Mouse (Mus musculus) CH12.LX (cell line): ENCODE results near the gene Arel1. TPM values are rescaled to one million over a fixed set of nuclear protein-coding genes. Genes with fewer than 3 reads are reported as not detected.

Experiments used
- DNase-seq: peaks from one replicate; pipeline ENCODE4 v3.0.0-alpha.2; 2013; ENCODE audit errors: extremely low read depth
- H3K27ac ChIP-seq: 2 replicates; pipeline ENCODE4 v1.5.1; 2012; ENCODE audit warnings: low read depth, mild to moderate bottlenecking, control low read depth, moderate library complexity; ENCODE audit not compliant: insufficient read depth
- H3K27me3 ChIP-seq: replicated peaks from 2 replicates; pipeline ENCODE3; 2012; ENCODE audit warnings: inconsistent platforms
- H3K36me3 ChIP-seq, 2 experiments: replicated peaks in 1 of 2; 2 replicates each; pipeline versions ENCODE3 to v1.6.1; 2012; ENCODE audit warnings: inconsistent platforms in 1 of 2, low read length in 1 of 2, mild to moderate bottlenecking in 1 of 2, mixed read lengths in 1 of 2, moderate library complexity in 1 of 2; ENCODE audit not compliant: control insufficient read depth in 1 of 2, insufficient read depth in 1 of 2
- H3K4me1 ChIP-seq, 2 experiments: 2 replicates each; pipeline ENCODE4 v1.6.1; 2012; ENCODE audit warnings: inconsistent platforms in 1 of 2, moderate library complexity in 1 of 2; ENCODE audit not compliant: insufficient read depth in 2 of 2, control insufficient read depth in 1 of 2
- H3K4me2 ChIP-seq: 2 replicates; pipeline ENCODE4 v1.6.1; 2012; ENCODE audit warnings: low read depth, mild to moderate bottlenecking, control low read depth; ENCODE audit not compliant: poor library complexity, insufficient read depth, severe bottlenecking
- H3K4me3 ChIP-seq, 3 experiments: fragments of 150-350 bp in 1 of 3; sonication (generic) in 1 of 3; replicated peaks in 1 of 3; 2 replicates each; pipeline versions ENCODE3 to v1.5.1; 2011 to 2012; ENCODE audit warnings: low read depth in 2 of 3, low read length in 2 of 3, mild to moderate bottlenecking in 2 of 3, moderate library complexity in 2 of 3, control low read depth in 1 of 3, improper control_type of control experiment in 1 of 3, inconsistent platforms in 1 of 3, mixed read lengths in 1 of 3; ENCODE audit not compliant: poor library complexity in 1 of 3
- H3K79me2 ChIP-seq: replicated peaks from 2 replicates; pipeline ENCODE4 v1.6.1; 2012; ENCODE audit warnings: mild to moderate bottlenecking, moderate library complexity; ENCODE audit not compliant: control insufficient read depth, poor library complexity, insufficient read depth, severe bottlenecking; ENCODE audit errors: extremely low read depth
- H3K9ac ChIP-seq: 2 replicates; pipeline ENCODE4 v1.6.1; 2012; ENCODE audit warnings: low read depth, mild to moderate bottlenecking, control low read depth, moderate library complexity; ENCODE audit not compliant: insufficient read depth
- H3K9me3 ChIP-seq: replicated peaks from 2 replicates; pipeline ENCODE3; 2012; ENCODE audit warnings: low read length, inconsistent platforms, mixed read lengths
- BHLHE40 ChIP-seq: IDR thresholded peaks from 2 replicates; pipeline ENCODE4 v1.6.1; 2011; ENCODE audit warnings: mild to moderate bottlenecking, low read depth, low read length, improper control_type of control experiment
- CHD1 ChIP-seq: IDR thresholded peaks from 2 replicates; pipeline ENCODE4 v1.6.1; 2012; ENCODE audit warnings: low read depth, low read length, improper control_type of control experiment, inconsistent platforms
- CTCF ChIP-seq, 2 experiments: IDR thresholded peaks in 1 of 2; conservative IDR thresholded peaks in 1 of 2; 2 replicates each; pipeline ENCODE4 v1.5.1; 2011 to 2012; ENCODE audit warnings: low read depth in 2 of 2, low read length in 2 of 2, improper control_type of control experiment in 1 of 2, inconsistent platforms in 1 of 2, mild to moderate bottlenecking in 1 of 2, moderate library complexity in 1 of 2
- EP300 ChIP-seq: IDR thresholded peaks from 2 replicates; pipeline ENCODE4 v1.6.1; 2011; ENCODE audit warnings: low read length, improper control_type of control experiment
- ETS1 ChIP-seq: conservative IDR thresholded peaks from 2 replicates; pipeline ENCODE4 v1.6.1; 2012; ENCODE audit warnings: low read depth, mild to moderate bottlenecking, inconsistent platforms, low read length, improper control_type of control experiment, moderate library complexity
- HCFC1 ChIP-seq: IDR thresholded peaks from 2 replicates; pipeline ENCODE4 v1.6.1; 2012; ENCODE audit warnings: low read depth, mild to moderate bottlenecking, inconsistent platforms, low read length, improper control_type of control experiment
- JUND ChIP-seq: conservative IDR thresholded peaks from 2 replicates; pipeline ENCODE4 v1.6.1; 2011; ENCODE audit warnings: low read depth, low read length, improper control_type of control experiment
- KAT2A ChIP-seq: IDR thresholded peaks from 2 replicates; pipeline ENCODE4 v1.6.1; 2012; ENCODE audit warnings: low read length, improper control_type of control experiment, inconsistent platforms; ENCODE audit not compliant: insufficient replicate concordance
- MAX ChIP-seq: IDR thresholded peaks from 2 replicates; pipeline ENCODE4 v1.6.1; 2011; ENCODE audit warnings: low read length, improper control_type of control experiment
- MEF2A ChIP-seq: IDR thresholded peaks from 2 replicates; pipeline ENCODE4 v1.6.1; 2014; ENCODE audit warnings: low read depth, mild to moderate bottlenecking, inconsistent platforms, low read length, improper control_type of control experiment, borderline replicate concordance
- MYC ChIP-seq: IDR thresholded peaks from 2 replicates; pipeline ENCODE4 v1.6.1; 2011; ENCODE audit warnings: low read depth, mild to moderate bottlenecking, improper control_type of control experiment, low read length
- NELFE ChIP-seq: IDR thresholded peaks from 2 replicates; pipeline ENCODE4 v1.6.1; 2011; ENCODE audit warnings: low read depth, low read length, improper control_type of control experiment
- POLR2A ChIP-seq: IDR thresholded peaks from 2 replicates; pipeline ENCODE4 v1.6.1; 2011; ENCODE audit warnings: low read depth, mild to moderate bottlenecking, improper control_type of control experiment, low read length
- RAD21 ChIP-seq: IDR thresholded peaks from 2 replicates; pipeline ENCODE4 v1.6.1; 2011; ENCODE audit warnings: low read depth, mild to moderate bottlenecking, low read length, improper control_type of control experiment, moderate library complexity
- RCOR1 ChIP-seq: conservative IDR thresholded peaks from 2 replicates; pipeline ENCODE4 v1.6.1; 2012; ENCODE audit warnings: low read depth, mild to moderate bottlenecking, inconsistent platforms, low read length, improper control_type of control experiment
- SIN3A ChIP-seq: IDR thresholded peaks from 2 replicates; pipeline ENCODE4 v1.6.1; 2012; ENCODE audit warnings: low read length, improper control_type of control experiment, inconsistent platforms
- TCF12 ChIP-seq: IDR thresholded peaks from 2 replicates; pipeline ENCODE4 v1.6.1; 2014; ENCODE audit warnings: low read depth, mild to moderate bottlenecking, inconsistent platforms, low read length, improper control_type of control experiment
- UBTF ChIP-seq: IDR thresholded peaks from 2 replicates; pipeline ENCODE4 v1.6.1; 2012; ENCODE audit warnings: low read depth, mild to moderate bottlenecking, inconsistent platforms, low read length, improper control_type of control experiment, moderate library complexity
- ZKSCAN1 ChIP-seq: IDR thresholded peaks from 2 replicates; pipeline ENCODE4 v1.6.1; 2012; ENCODE audit warnings: low read depth, inconsistent platforms, low read length, improper control_type of control experiment, borderline replicate concordance
- ZMIZ1 ChIP-seq: IDR thresholded peaks from 2 replicates; pipeline ENCODE4 v1.6.1; 2012; ENCODE audit warnings: low read depth, mild to moderate bottlenecking, inconsistent platforms, low read length, improper control_type of control experiment
- ZNF384 ChIP-seq: IDR thresholded peaks from 2 replicates; pipeline ENCODE4 v1.6.1; 2012; ENCODE audit warnings: low read depth, low read length, improper control_type of control experiment, inconsistent platforms
- dilution Hi-C: fragments of 300-500 bp; cut with MboI; formaldehyde crosslinking; loops from 2 replicates; pipeline ENCODE4 v1.14.3; 2020; ENCODE audit warnings: low sequenced_read_pairs; ENCODE audit not compliant: extremely low pct_unique_long_range_greater_than_20kb, extremely low pct_ligation_motif_present
- in situ Hi-C: fragments of 300-500 bp; cut with MboI; formaldehyde crosslinking; loops from 3 replicates; pipeline ENCODE4 v1.14.3; 2019; ENCODE audit warnings: low sequenced_read_pairs, low pct_ligation_motif_present, low pct_unique_long_range_greater_than_20kb, mixed read lengths
- polyA plus RNA-seq: library from polyadenylated mRNA; unstranded; fragments of >175 nt; gene quantifications from 2 replicates; pipeline ENCODE4 v1.2.1, GENCODE M21; 2012; ENCODE audit warnings: low read depth; ENCODE audit not compliant: insufficient read length
- total RNA-seq, 2 experiments: library from RNA; depleted of rRNA; stranded (reverse); fragments of 300-350 nt in 1 of 2; fragments of >200 nt in 1 of 2; gene quantifications; 2 replicates each; pipeline ENCODE4 v1.2.3; 2012 to 2014

Arel1 gene
- total and polyA plus RNA-seq, 3 experiments, result 16.9 to 22.5 (median 21.6) TPM

- no peak overlapping the region for H3K9ac ChIP-seq
- peaks cover 5 to 6% of the 10 kb centered on the region in 2 experiments; a peak in 1 of 4 replicates for H3K4me1 ChIP-seq
- dilution Hi-C loops (no loop called here), in situ Hi-C loops (no loop called here)
- no peak overlapping the region for H3K27ac ChIP-seq
- peaks cover 7% of the 10 kb centered on the region for H3K27me3 ChIP-seq
- peaks cover 9% of the 10 kb centered on the region for H3K9me3 ChIP-seq
- H3K79me2 ChIP-seq, result no peaks in the 10 kb centered on the region
- H3K4me3 ChIP-seq, result no peak overlapping the region
- H3K4me2 ChIP-seq, result peak overlapping the region; percentile 46
- no peaks in the 10 kb centered on the region for H3K36me3 ChIP-seq
- no peak for DNase-seq
- TF ChIP-seq RCOR1, result no peak
Observed at GRCm38 (mm10) chr12:84890289-84890688, 80.4 kb downstream of the Arel1 start.

GRCm38 (mm10) chr12:84885107-84885876, 85.4 kb downstream of the Arel1 start:
- TF ChIP-seq UBTF (no peak), NELFE (no peak), RAD21 (no peak), CHD1 (no peak), HCFC1 (no peak)
- H3K9me3 ChIP-seq, result peaks cover 9% of the 10 kb centered on the region
- H3K4me2 ChIP-seq, result no peak overlapping the region
- in situ Hi-C loops, result no loop called here
- no peak overlapping the region for H3K4me3 ChIP-seq
- no peaks in the 10 kb centered on the region for H3K36me3 ChIP-seq
- no peak for DNase-seq
- H3K27ac ChIP-seq, result no peak overlapping the region
- H3K9ac ChIP-seq, result no peak overlapping the region
- H3K4me1 ChIP-seq, result peaks cover 1 to 2% of the 10 kb centered on the region in 2 experiments; a peak in 1 of 4 replicates
- peaks cover 19% of the 10 kb centered on the region for H3K27me3 ChIP-seq
- dilution Hi-C loops, result no loop called here
- no peaks in the 10 kb centered on the region for H3K79me2 ChIP-seq

- Histone ChIP-seq H3K36me3 (no peaks in the 10 kb centered on the region), H3K27ac (no peak overlapping the region), H3K4me2 (no peak overlapping the region), H3K27me3 (peaks cover 25% of the 10 kb centered on the region), H3K9ac (no peak overlapping the region), H3K4me1 (no peaks in the 10 kb centered on the region), H3K4me3 (no peak overlapping the region), H3K9me3 (peaks cover 9% of the 10 kb centered on the region), H3K79me2 (no peaks in the 10 kb centered on the region)
- in situ Hi-C loops (no loop called here), dilution Hi-C loops (no loop called here)
- TF ChIP-seq MAX, result no peak
- TF ChIP-seq JUND, result no peak
- no peak for TF ChIP-seq ZKSCAN1
- no peak for TF ChIP-seq CHD1
- TF ChIP-seq MEF2A, result no peak
- TF ChIP-seq TCF12, result no peak
- TF ChIP-seq ETS1, result no peak
- TF ChIP-seq ZNF384, result no peak
- no peak for TF ChIP-seq ZMIZ1
- no peak for TF ChIP-seq POLR2A
- no peak for TF ChIP-seq EP300
- no peak for TF ChIP-seq KAT2A
- TF ChIP-seq BHLHE40, result no peak
- no peak for TF ChIP-seq MYC
- no peak for TF ChIP-seq CTCF (conservative IDR thresholded peaks at IDR 0.05 in 1 of 2, IDR thresholded peaks at IDR 0.05 in 1 of 2; ENCODE audit: low read depth in 2 of 2, low read length in 2 of 2)
- no peak for TF ChIP-seq RCOR1
- no peak for TF ChIP-seq SIN3A
- DNase-seq, result no peak
Observed at GRCm38 (mm10) chr12:84884423-84885076, 86.2 kb downstream of the Arel1 start.
